Mouse (Mus musculus): ENCODE results near the gene Cd28. TPM values are rescaled to one million over a fixed set of nuclear protein-coding genes. Genes with fewer than 3 reads are reported as not detected.

The Cd28 gene
- total and polyA plus RNA-seq, 3 experiments: 1.0 to 4.4 (median 1.8) TPM

DNA sequence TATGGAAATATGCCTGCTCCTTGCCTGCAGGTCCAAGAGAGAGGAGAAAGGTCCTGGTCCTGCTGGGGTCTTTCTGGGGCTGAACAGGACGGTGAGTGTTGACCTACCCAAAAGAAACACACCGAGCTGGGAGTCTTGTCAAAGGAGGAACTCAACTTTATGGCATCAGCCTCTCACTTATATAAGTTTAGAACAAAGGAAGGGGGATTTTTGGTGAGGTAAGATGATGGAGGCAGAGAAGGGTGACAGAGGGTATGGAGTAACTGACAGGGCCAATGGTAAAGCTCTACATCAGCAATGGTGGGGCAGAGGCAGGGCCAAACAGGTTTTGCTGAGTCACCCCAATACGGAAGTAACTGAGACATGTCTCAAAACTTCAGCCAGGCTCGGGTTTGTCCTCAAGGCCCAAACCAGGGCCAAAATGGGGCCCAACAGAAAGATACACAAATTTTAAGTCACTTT, 84.6 kb downstream of the Cd28 start:
- Histone ChIP-seq H3K4me2 (ENCODE audit: insufficient read depth, low read depth, poor library complexity, severe bottlenecking) (0 out of 2 replicates have a peak overlapping the region, but pooled peaks have one; percentile 45), H3K27ac (ENCODE audit: insufficient read depth, low read depth) (peak overlapping the region; percentile 95), H3K79me2 (replicated peaks; ENCODE audit: control insufficient read depth, extremely low read depth, insufficient read depth, poor library complexity, severe bottlenecking) (peaks cover 8% of the 10 kb centered on the region; the same call in 1 of the 2 replicates), H3K27me3 (replicated peaks) (no peaks in the 10 kb centered on the region), H3K9ac (ENCODE audit: insufficient read depth, low read depth) (peak overlapping the region; percentile 100), H3K36me3 (replicated peaks in 1 of 2; ENCODE audit: control insufficient read depth in 1 of 2, insufficient read depth in 1 of 2, low read length in 1 of 2) (peaks cover 0 to 5% of the 10 kb centered on the region in 2 experiments), H3K9me3 (replicated peaks; ENCODE audit: low read length) (no peaks in the 10 kb centered on the region), H3K4me3 (replicated peaks in 1 of 3; ENCODE audit: low read depth in 2 of 3, low read length in 2 of 3, poor library complexity in 1 of 3) (peak overlapping the region; percentile 49 to 89 (median 68)), H3K4me1 (ENCODE audit: control insufficient read depth in 1 of 2, insufficient read depth in 2 of 2) (peaks cover 39 to 76% of the 10 kb centered on the region in 2 experiments)
- dilution Hi-C loops (cut with MboI; ENCODE audit: extremely low pct_ligation_motif_present, extremely low pct_unique_long_range_greater_than_20kb, low sequenced_read_pairs): no loop called here
- in situ Hi-C loops (cut with MboI; ENCODE audit: low pct_ligation_motif_present, low pct_unique_long_range_greater_than_20kb, low sequenced_read_pairs): loop anchor here (25.0 kb wide), 1 partner anchor 239 kb away; the partner anchor contains the start of gene Raph1
- peak; percentile 73 for DNase-seq (ENCODE audit: extremely low read depth)
- no peak for TF ChIP-seq CHD2 (IDR thresholded peaks at IDR 0.05; ENCODE audit: low read length)
- TF ChIP-seq CTCF (conservative IDR thresholded peaks at IDR 0.05 in 1 of 2, IDR thresholded peaks at IDR 0.05 in 1 of 2; ENCODE audit: low read depth in 2 of 2, low read length in 2 of 2): no peak
- TF ChIP-seq MAFK (IDR thresholded peaks at IDR 0.05; ENCODE audit: insufficient replicate concordance, low read length): peak; percentile 100
- TF ChIP-seq JUND (conservative IDR thresholded peaks at IDR 0.05; ENCODE audit: low read depth, low read length): peak; percentile 63
- peak; percentile 32; the same call in 1 of the 2 replicates for TF ChIP-seq JUN (IDR thresholded peaks at IDR 0.05; ENCODE audit: insufficient read depth, low read depth, low read length)
- TF ChIP-seq MXI1 (IDR thresholded peaks at IDR 0.05; ENCODE audit: low read depth, low read length): no peak
- TF ChIP-seq EP300 (IDR thresholded peaks at IDR 0.05; ENCODE audit: low read length): no peak
- no peak; the same call in 1 of the 2 replicates for TF ChIP-seq IRF4 (IDR thresholded peaks at IDR 0.05; ENCODE audit: low read depth, low read length)
- TF ChIP-seq NELFE (IDR thresholded peaks at IDR 0.05; ENCODE audit: low read depth, low read length): peak; percentile 97
- TF ChIP-seq USF1 (IDR thresholded peaks at IDR 0.05; ENCODE audit: low read depth, low read length): no peak
- TF ChIP-seq ZNF384 (IDR thresholded peaks at IDR 0.05; ENCODE audit: low read depth, low read length): no peak
- no peak; the same call in 1 of the 2 replicates for TF ChIP-seq MAX (IDR thresholded peaks at IDR 0.05; ENCODE audit: low read length)
- peak; percentile 23; the same call in 1 of the 2 replicates for TF ChIP-seq SIN3A (IDR thresholded peaks at IDR 0.05; ENCODE audit: low read length)
- TF ChIP-seq UBTF (IDR thresholded peaks at IDR 0.05; ENCODE audit: low read depth, low read length): no peak
- peak; percentile 78 for TF ChIP-seq HCFC1 (IDR thresholded peaks at IDR 0.05; ENCODE audit: low read depth, low read length)
- TF ChIP-seq POLR2A (IDR thresholded peaks at IDR 0.05; ENCODE audit: low read depth, low read length): peak; percentile 95
- peak; percentile 51 for TF ChIP-seq ETS1 (conservative IDR thresholded peaks at IDR 0.05; ENCODE audit: low read depth, low read length)
- 0 out of 2 replicates have a peak, but pooled peaks have one; percentile 60 for TF ChIP-seq MYC (IDR thresholded peaks at IDR 0.05; ENCODE audit: low read depth, low read length)
- no peak for TF ChIP-seq RAD21 (IDR thresholded peaks at IDR 0.05; ENCODE audit: low read depth, low read length)
- TF ChIP-seq USF2 (conservative IDR thresholded peaks at IDR 0.05; ENCODE audit: low read depth, low read length): no peak
- no peak for TF ChIP-seq NRF1 (IDR thresholded peaks at IDR 0.05; ENCODE audit: low read depth, low read length)
- TF ChIP-seq KAT2A (IDR thresholded peaks at IDR 0.05; ENCODE audit: insufficient replicate concordance, low read length): peak; percentile 75; the same call in 1 of the 2 replicates
- no peak; the same call in 1 of the 2 replicates for TF ChIP-seq E2F4 (IDR thresholded peaks at IDR 0.05; ENCODE audit: insufficient replicate concordance, low read depth, low read length)
- peak; percentile 85 for TF ChIP-seq ZC3H11A (IDR thresholded peaks at IDR 0.05; ENCODE audit: low read depth, low read length)
- peak; percentile 94 for TF ChIP-seq ELF1 (IDR thresholded peaks at IDR 0.05; ENCODE audit: low read depth, low read length)
- peak; percentile 97 for TF ChIP-seq TBP (conservative IDR thresholded peaks at IDR 0.05; ENCODE audit: low read depth, low read length)
- no peak for TF ChIP-seq SMC3 (IDR thresholded peaks at IDR 0.05; ENCODE audit: low read depth, low read length)
- TF ChIP-seq ZMIZ1 (IDR thresholded peaks at IDR 0.05; ENCODE audit: low read depth, low read length): peak; percentile 96
- peak; percentile 56; the same call in 1 of the 2 replicates for TF ChIP-seq MEF2A (IDR thresholded peaks at IDR 0.05; ENCODE audit: borderline replicate concordance, low read depth, low read length)
- TF ChIP-seq TCF12 (IDR thresholded peaks at IDR 0.05; ENCODE audit: low read depth, low read length): 0 out of 2 replicates have a peak, but pooled peaks have one; percentile 60
- TF ChIP-seq GABPA (IDR thresholded peaks at IDR 0.05; ENCODE audit: insufficient replicate concordance, low read depth, low read length): peak; percentile 95
- TF ChIP-seq ZKSCAN1 (IDR thresholded peaks at IDR 0.05; ENCODE audit: borderline replicate concordance, low read depth, low read length): no peak
- TF ChIP-seq MAZ (IDR thresholded peaks at IDR 0.05; ENCODE audit: low read depth, low read length): 0 out of 2 replicates have a peak, but pooled peaks have one; percentile 73
- TF ChIP-seq POLR2AphosphoS2 (IDR thresholded peaks at IDR 0.05; ENCODE audit: low read depth, low read length): peak; percentile 98
- TF ChIP-seq RCOR1 (conservative IDR thresholded peaks at IDR 0.05; ENCODE audit: low read depth, low read length): no peak
- TF ChIP-seq PAX5 (IDR thresholded peaks at IDR 0.05; ENCODE audit: low read length): no peak
- TF ChIP-seq BHLHE40 (IDR thresholded peaks at IDR 0.05; ENCODE audit: low read depth, low read length): no peak
- no peak for TF ChIP-seq CHD1 (IDR thresholded peaks at IDR 0.05; ENCODE audit: low read depth, low read length)
